Mouse (Mus musculus): ENCODE results near the gene Fbxo34. TPM values are rescaled to one million over a fixed set of nuclear protein-coding genes. Genes with fewer than 3 reads are reported as not detected.
"Not testable (repeated sequence)": the region's sequence is repeated elsewhere in the genome, so short reads cannot be mapped to it uniquely, and the experiment has no call there.

Gene Fbxo34
- polyA plus RNA-seq (2014; fragmentation: Nextera tagmentation; extraction: Ambion mirVana) = 23.0 and 27.5 TPM in 2 replicates

GRCm38 (mm10) chr14:47450121-47450520 is at the start of gene Fbxo34:
TSS of gene Fbxo34 (plus strand) at chr14:47450421.
- DNase-seq (ENCODE audit: low spot score); H3K4me2 ChIP-seq (ENCODE audit: low read length); H3K4me3 ChIP-seq (ENCODE audit: low read depth, low read length); H3K9ac ChIP-seq (ENCODE audit: low read length); H3K27me3 ChIP-seq (replicated peaks; ENCODE audit: control insufficient read depth, insufficient read depth, low read length); H3K27ac ChIP-seq (ENCODE audit: low read depth, low read length); H3K36me3 ChIP-seq (ENCODE audit: control insufficient read depth, insufficient read depth, low read length); ATAC-seq; H3K4me1 ChIP-seq (ENCODE audit: control insufficient read depth, insufficient read depth, low read length); H3K9me3 ChIP-seq (replicated peaks; ENCODE audit: control insufficient read depth, low read length): not testable (repeated sequence)
- WGBS = 88% methylated on average over 2 of the region's 5 CpGs

DNA sequence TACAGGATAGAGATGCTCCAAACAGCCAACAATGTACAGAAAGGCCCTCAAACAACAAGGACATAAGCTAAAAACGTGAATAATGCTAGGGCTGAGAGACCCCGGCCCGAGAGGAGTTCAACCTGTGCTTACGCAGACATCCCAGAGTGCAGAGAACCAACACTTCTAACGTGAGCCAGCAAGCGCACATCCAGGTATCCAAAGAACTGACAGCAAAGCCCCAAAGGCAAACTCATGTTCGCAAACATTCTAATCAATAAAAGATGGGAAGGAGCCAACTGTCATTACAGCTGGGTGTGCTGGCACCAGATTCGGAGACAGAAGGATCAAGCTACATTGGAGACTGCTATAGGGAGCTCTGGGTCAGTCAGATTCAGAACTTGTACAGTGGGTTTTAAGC is 47.5 kb upstream of the Fbxo34 start:
- Histone ChIP-seq H3K27me3 (replicated peaks; ENCODE audit: control insufficient read depth, insufficient read depth, low read length) (no peaks in the 10 kb centered on the region), H3K27ac (ENCODE audit: low read depth, low read length) (no peak overlapping the region), H3K4me3 (ENCODE audit: low read depth, low read length) (no peak overlapping the region), H3K36me3 (ENCODE audit: control insufficient read depth, insufficient read depth, low read length) (peaks cover 73% of the 10 kb centered on the region), H3K9me3 (replicated peaks; ENCODE audit: control insufficient read depth, low read length) (no peaks in the 10 kb centered on the region), H3K9ac (ENCODE audit: low read length) (no peak overlapping the region), H3K4me1 (ENCODE audit: control insufficient read depth, insufficient read depth, low read length) (no peaks in the 10 kb centered on the region), H3K4me2 (ENCODE audit: low read length) (no peak overlapping the region)
- WGBS = 93% methylated on average over 8 of the region's 8 CpGs
- ATAC-seq (no peak), DNase-seq (ENCODE audit: low spot score) (no peak)

DNA sequence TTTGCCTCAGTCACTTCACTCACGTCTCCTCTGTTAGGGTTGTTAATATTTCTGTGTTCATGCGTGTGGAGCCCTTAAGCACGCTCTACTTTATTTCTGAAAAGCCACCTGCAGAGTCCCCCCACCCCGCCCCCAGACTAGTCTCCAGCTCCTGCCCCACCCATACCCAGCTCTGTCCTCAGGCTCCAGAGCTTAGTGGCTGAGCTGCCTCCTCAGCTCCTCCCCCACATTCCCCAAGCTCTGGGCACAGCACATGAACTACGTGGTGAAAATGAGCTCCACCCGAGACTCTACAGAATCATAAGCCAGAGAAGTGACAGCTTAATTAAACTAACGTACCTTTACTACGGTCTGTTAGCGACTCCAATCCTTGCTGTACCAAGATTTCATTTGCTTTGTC is 44.2 kb upstream of the Fbxo34 start:
- ATAC-seq = no peak
- Histone ChIP-seq H3K4me2 (ENCODE audit: low read length) (no peak overlapping the region), H3K9me3 (replicated peaks; ENCODE audit: control insufficient read depth, low read length) (no peaks in the 10 kb centered on the region), H3K36me3 (ENCODE audit: control insufficient read depth, insufficient read depth, low read length) (peaks cover 83% of the 10 kb centered on the region), H3K4me3 (ENCODE audit: low read depth, low read length) (no peak overlapping the region), H3K27ac (ENCODE audit: low read depth, low read length) (no peak overlapping the region), H3K27me3 (replicated peaks; ENCODE audit: control insufficient read depth, insufficient read depth, low read length) (no peaks in the 10 kb centered on the region), H3K9ac (ENCODE audit: low read length) (no peak overlapping the region), H3K4me1 (ENCODE audit: control insufficient read depth, insufficient read depth, low read length) (no peaks in the 10 kb centered on the region)
- WGBS = 85% methylated on average over 9 of the region's 9 CpGs
- no peak for DNase-seq (ENCODE audit: low spot score)

GRCm38 (mm10) chr14:47417346-47417745 is 32.9 kb upstream of the Fbxo34 start:
- Histone ChIP-seq H3K4me1 (ENCODE audit: control insufficient read depth, insufficient read depth, low read length) (peaks cover 5% of the 10 kb centered on the region), H3K4me2 (ENCODE audit: low read length) (peak overlapping the region; percentile 58), H3K9ac (ENCODE audit: low read length) (peak overlapping the region; percentile 42), H3K27ac (ENCODE audit: low read depth, low read length) (no peak overlapping the region), H3K27me3 (replicated peaks; ENCODE audit: control insufficient read depth, insufficient read depth, low read length) (no peaks in the 10 kb centered on the region), H3K4me3 (ENCODE audit: low read depth, low read length) (peak overlapping the region; percentile 46), H3K36me3 (ENCODE audit: control insufficient read depth, insufficient read depth, low read length) (peaks cover 28% of the 10 kb centered on the region), H3K9me3 (replicated peaks; ENCODE audit: control insufficient read depth, low read length) (no peaks in the 10 kb centered on the region)
- no peak for DNase-seq (ENCODE audit: low spot score)
- ATAC-seq = no peak
- WGBS = 44% methylated on average over 3 of the region's 3 CpGs

DNA sequence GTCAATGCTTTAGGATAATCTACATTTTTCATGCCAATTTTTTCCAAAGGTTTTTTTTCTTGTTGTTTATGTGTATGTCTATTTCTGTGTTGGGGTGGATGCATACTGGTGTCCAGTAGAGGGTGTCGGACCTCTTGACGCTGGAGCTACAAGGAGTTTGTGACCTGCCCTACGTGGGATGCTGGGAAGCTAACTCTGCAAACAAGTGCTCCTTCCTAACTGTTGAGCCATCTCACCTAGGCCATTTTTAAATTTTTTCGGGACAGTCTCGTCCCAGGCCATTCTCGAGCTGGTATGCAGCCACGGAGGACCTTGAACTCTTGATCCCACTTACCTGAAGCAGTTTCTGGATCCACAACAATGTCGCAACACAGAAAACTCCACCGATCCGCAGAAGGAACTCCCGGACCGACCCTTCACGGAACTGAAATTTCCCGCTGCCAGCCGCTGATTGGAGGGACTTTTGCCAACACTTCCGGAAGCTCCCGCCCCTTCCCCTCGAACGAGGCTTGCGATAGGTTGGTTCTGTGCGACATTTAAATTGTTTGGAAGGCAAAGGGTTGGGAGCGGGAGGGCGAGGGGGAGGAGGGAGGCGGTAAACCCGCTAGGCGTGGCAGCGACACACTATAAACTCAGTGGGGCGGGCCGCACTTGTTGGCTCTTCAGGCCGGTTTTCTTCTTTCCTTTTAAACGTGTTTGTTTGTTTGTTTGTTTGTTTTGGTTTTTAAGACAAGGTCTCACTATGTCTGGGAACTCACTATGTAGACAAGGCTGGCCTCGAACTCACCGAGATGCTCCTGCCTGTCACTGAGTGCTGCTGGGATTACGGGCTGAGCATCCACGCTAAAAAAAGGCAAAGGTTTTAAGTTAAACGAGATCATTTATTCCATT is 32.2 kb upstream of the Fbxo34 start, which contains the start of gene Dlgap5:
Gene Dlgap5 (minus strand): TSS at position 633 of the 891 bp plus-strand sequence.
- ATAC-seq = peak; percentile 99

DNA sequence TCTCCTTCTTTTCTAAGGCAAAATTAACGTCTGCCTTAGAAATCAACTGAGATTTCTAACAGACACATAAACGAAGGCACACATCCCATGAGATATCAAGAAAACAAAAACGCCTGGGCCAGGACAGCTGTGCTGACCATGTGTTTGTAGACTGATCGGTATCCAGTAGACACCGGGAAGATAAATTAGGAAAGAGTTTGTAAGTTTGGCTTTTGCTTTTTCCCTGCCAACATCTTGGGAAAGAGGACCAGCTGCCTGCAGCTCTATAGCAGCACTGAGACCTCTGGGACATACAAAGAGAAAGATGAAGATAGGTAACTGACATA is 31.6 kb upstream of the Fbxo34 start:
- no peak for ATAC-seq
- no peak for DNase-seq (ENCODE audit: low spot score)
- Histone ChIP-seq H3K36me3 (ENCODE audit: control insufficient read depth, insufficient read depth, low read length) (peaks cover 22% of the 10 kb centered on the region), H3K4me2 (ENCODE audit: low read length) (peak overlapping the region; percentile 58), H3K27me3 (replicated peaks; ENCODE audit: control insufficient read depth, insufficient read depth, low read length) (no peaks in the 10 kb centered on the region), H3K9me3 (replicated peaks; ENCODE audit: control insufficient read depth, low read length) (no peaks in the 10 kb centered on the region), H3K9ac (ENCODE audit: low read length) (peak overlapping the region; percentile 46; the same call in 1 of the 2 replicates), H3K4me1 (ENCODE audit: control insufficient read depth, insufficient read depth, low read length) (peaks cover 5% of the 10 kb centered on the region), H3K27ac (ENCODE audit: low read depth, low read length) (no peak overlapping the region), H3K4me3 (ENCODE audit: low read depth, low read length) (peak overlapping the region; percentile 46)
- 56% methylated on average over 5 of the region's 5 CpGs for WGBS

More for the DNA sequence above, 32.2 kb upstream of the Fbxo34 start, which contains the start of gene Dlgap5:
- H3K36me3 ChIP-seq (ENCODE audit: control insufficient read depth, insufficient read depth, low read length) = peaks cover 24% of the 10 kb centered on the region
- peak within 1 kb of the TSS; percentile 46 for H3K4me3 ChIP-seq (ENCODE audit: low read depth, low read length)
- H3K4me2 ChIP-seq (ENCODE audit: low read length) = peak within 1 kb of the TSS; percentile 58
- H3K4me1 ChIP-seq (ENCODE audit: control insufficient read depth, insufficient read depth, low read length) = peaks cover 5% of the 10 kb centered on the region
- no peak within 1 kb of the TSS for H3K27ac ChIP-seq (ENCODE audit: low read depth, low read length)
- H3K9ac ChIP-seq (ENCODE audit: low read length) = peak within 1 kb of the TSS; percentile 46
- H3K27me3 ChIP-seq (replicated peaks; ENCODE audit: control insufficient read depth, insufficient read depth, low read length) = no peaks in the 10 kb centered on the region
- H3K9me3 ChIP-seq (replicated peaks; ENCODE audit: control insufficient read depth, low read length) = no peaks in the 10 kb centered on the region
- DNase-seq (ENCODE audit: low spot score) = peak; percentile 96
- 2% methylated on average over 36 of the region's 36 CpGs for WGBS

DNA sequence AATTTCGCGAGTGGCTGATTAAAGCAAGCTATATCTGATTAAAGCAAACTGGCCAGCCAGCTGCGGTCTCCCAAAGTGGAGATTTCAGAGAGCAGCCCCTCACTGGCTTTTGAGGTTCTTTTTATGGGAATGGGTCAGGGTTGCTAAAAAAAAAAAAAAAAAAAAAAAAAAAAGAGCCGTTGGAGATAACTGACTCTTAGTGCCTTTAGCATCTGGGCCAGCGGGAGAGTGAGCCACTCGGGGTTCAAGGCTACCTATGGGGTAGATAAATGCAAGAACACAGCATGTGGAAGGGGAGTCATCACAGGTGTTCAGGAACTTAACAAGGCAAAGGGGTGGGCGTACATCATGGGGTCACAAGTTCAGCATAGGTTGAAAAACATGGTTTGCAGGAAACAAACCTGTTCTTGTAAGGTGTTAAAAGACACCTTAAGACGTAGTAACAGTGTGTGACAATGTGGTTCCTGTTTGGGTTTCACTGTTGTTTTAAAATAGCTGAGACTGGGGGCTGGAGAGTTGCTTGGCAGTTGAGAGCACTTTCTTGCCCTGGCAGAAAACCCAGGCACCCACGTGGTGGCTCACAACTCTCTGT is 31.1 kb upstream of the Fbxo34 start:
- ATAC-seq (no peak), DNase-seq (ENCODE audit: low spot score) (no peak)
- Histone ChIP-seq H3K36me3 (ENCODE audit: control insufficient read depth, insufficient read depth, low read length) (peaks cover 17% of the 10 kb centered on the region), H3K9ac (ENCODE audit: low read length) (no peak overlapping the region), H3K4me1 (ENCODE audit: control insufficient read depth, insufficient read depth, low read length) (peaks cover 5% of the 10 kb centered on the region), H3K4me2 (ENCODE audit: low read length) (no peak overlapping the region), H3K4me3 (ENCODE audit: low read depth, low read length) (no peak overlapping the region), H3K27me3 (replicated peaks; ENCODE audit: control insufficient read depth, insufficient read depth, low read length) (no peaks in the 10 kb centered on the region), H3K27ac (ENCODE audit: low read depth, low read length) (no peak overlapping the region), H3K9me3 (replicated peaks; ENCODE audit: control insufficient read depth, low read length) (no peaks in the 10 kb centered on the region)
- 88% methylated on average over 9 of the region's 9 CpGs for WGBS

- Histone ChIP-seq H3K4me3 (ENCODE audit: low read depth, low read length) (no peak overlapping the region), H3K4me2 (ENCODE audit: low read length) (no peak overlapping the region), H3K27ac (ENCODE audit: low read depth, low read length) (no peak overlapping the region), H3K4me1 (ENCODE audit: control insufficient read depth, insufficient read depth, low read length) (peaks cover 5% of the 10 kb centered on the region), H3K9me3 (replicated peaks; ENCODE audit: control insufficient read depth, low read length) (no peaks in the 10 kb centered on the region), H3K9ac (ENCODE audit: low read length) (no peak overlapping the region), H3K27me3 (replicated peaks; ENCODE audit: control insufficient read depth, insufficient read depth, low read length) (no peaks in the 10 kb centered on the region), H3K36me3 (ENCODE audit: control insufficient read depth, insufficient read depth, low read length) (peaks cover 11% of the 10 kb centered on the region; the same call in 1 of the 2 replicates)
- WGBS = 95% methylated on average over 24 of the region's 24 CpGs
- ATAC-seq (no peak), DNase-seq (ENCODE audit: low spot score) (no peak)
Observed at GRCm38 (mm10) chr14:47419723-47420276, 30.4 kb upstream of the Fbxo34 start.
